Mouse (Mus musculus) neural tube, embryonic 12.5 days (tissue): ENCODE measurements around the gene Pbx1. TPM values are rescaled to one million over a fixed set of nuclear protein-coding genes. Genes with fewer than 3 reads are reported as not detected.

Experiments used
- ATAC-seq: fragments of 200-750 bp; cut with Nextera tagmentation; 2 replicates; pipeline ENCODE4 v1.8.0; 2017; ENCODE audit warnings: low read depth, mild to moderate bottlenecking, moderate TSS enrichment, moderate library complexity; ENCODE audit not compliant: low FRiP score
- H3K27ac ChIP-seq: fragments of 300-500 bp; sonication (generic); 2 replicates; pipeline ENCODE4 v1.5.1; 2016
- H3K27me3 ChIP-seq: fragments of 300-500 bp; sonication (generic); replicated peaks from 2 replicates; pipeline ENCODE4 v1.6.1; 2016; ENCODE audit warnings: mild to moderate bottlenecking
- H3K36me3 ChIP-seq: fragments of 300-500 bp; sonication (generic); 2 replicates; pipeline ENCODE4 v1.6.1; 2016; ENCODE audit warnings: mild to moderate bottlenecking
- H3K4me1 ChIP-seq: fragments of 300-500 bp; sonication (generic); 2 replicates; pipeline ENCODE4 v1.6.1; 2016
- H3K4me2 ChIP-seq: fragments of 300-500 bp; sonication (generic); replicated peaks from 2 replicates; pipeline ENCODE4 v1.6.1; 2016; ENCODE audit warnings: mild to moderate bottlenecking
- H3K4me3 ChIP-seq: fragments of 300-500 bp; sonication (generic); 2 replicates; pipeline ENCODE4 v1.5.1; 2016
- H3K9ac ChIP-seq: fragments of 300-500 bp; sonication (generic); 2 replicates; pipeline ENCODE4 v1.6.1; 2016; ENCODE audit warnings: mild to moderate bottlenecking
- H3K9me3 ChIP-seq: fragments of 300-500 bp; sonication (generic); 2 replicates; pipeline ENCODE4 v1.6.1; 2016; ENCODE audit warnings: mild to moderate bottlenecking
- WGBS: fragments of 180-500 bp; shearing (Covaris S2); methylation state at CpG from one replicate; pipeline ENCODE4 v1.1.7; 2016; 5-methylcytosine and 5-hydroxymethylcytosine counted together
- polyA plus RNA-seq: library from polyadenylated mRNA; unstranded; fragments of >200 nt; fragmentation: Nextera tagmentation; extraction: Ambion mirVana; gene quantifications from 2 replicates; pipeline ENCODE4 v1.2.1, GENCODE M21; 2016

Pbx1 gene
- polyA plus RNA-seq, 1 experiment from 2014 or later = 43.9 TPM

GRCm38 (mm10) chr1:168093044-168093443 is 339.0 kb downstream of the Pbx1 start:
- Histone ChIP-seq H3K4me1 (peaks cover 4% of the 10 kb centered on the region; the same call in 1 of the 2 replicates), H3K9ac (no peak overlapping the region), H3K9me3 (no peaks in the 10 kb centered on the region), H3K4me3 (no peak overlapping the region), H3K4me2 (no peak overlapping the region), H3K27me3 (no peaks in the 10 kb centered on the region), H3K27ac (no peak overlapping the region), H3K36me3 (no peaks in the 10 kb centered on the region)
- 87% methylated on average over 2 of the region's 2 CpGs for WGBS
- ATAC-seq = 0 out of 2 replicates have a peak, but pooled peaks have one; percentile 26

- Histone ChIP-seq H3K4me2 (no peak overlapping the region), H3K4me1 (peaks cover 4% of the 10 kb centered on the region; the same call in 1 of the 2 replicates), H3K27me3 (no peaks in the 10 kb centered on the region), H3K9me3 (no peaks in the 10 kb centered on the region), H3K36me3 (no peaks in the 10 kb centered on the region), H3K9ac (no peak overlapping the region), H3K27ac (no peak overlapping the region), H3K4me3 (no peak overlapping the region)
- no peak for ATAC-seq
- 61% methylated on average over 4 of the region's 4 CpGs for WGBS
Measured at GRCm38 (mm10) chr1:168091627-168092026, 340.4 kb downstream of the Pbx1 start.

- no peak for ATAC-seq
Measured at GRCm38 (mm10) chr1:168088680-168089079, 343.4 kb downstream of the Pbx1 start.

GRCm38 (mm10) chr1:168079394-168079767 is 352.7 kb downstream of the Pbx1 start:
- Histone ChIP-seq H3K9ac (no peak overlapping the region), H3K27ac (no peak overlapping the region), H3K4me2 (no peak overlapping the region), H3K36me3 (no peaks in the 10 kb centered on the region), H3K4me1 (no peaks in the 10 kb centered on the region), H3K27me3 (no peaks in the 10 kb centered on the region), H3K9me3 (no peaks in the 10 kb centered on the region), H3K4me3 (no peak overlapping the region)
- no peak for ATAC-seq
- 90% methylated on average over 6 of the region's 6 CpGs for WGBS

More at GRCm38 (mm10) chr1:168088680-168089079, 343.4 kb downstream of the Pbx1 start:
- no peak overlapping the region for H3K9ac ChIP-seq
- H3K27ac ChIP-seq = no peak overlapping the region
- no peaks in the 10 kb centered on the region for H3K36me3 ChIP-seq
- no peak overlapping the region for H3K4me2 ChIP-seq
- no peak overlapping the region for H3K4me3 ChIP-seq
- H3K27me3 ChIP-seq = no peaks in the 10 kb centered on the region
- peaks cover 4% of the 10 kb centered on the region; the same call in 1 of the 2 replicates for H3K4me1 ChIP-seq
- H3K9me3 ChIP-seq = no peaks in the 10 kb centered on the region
- WGBS = 76% methylated on average over 7 of the region's 7 CpGs

GRCm38 (mm10) chr1:168078746-168079393 is 353.2 kb downstream of the Pbx1 start:
- no peak for ATAC-seq
- Histone ChIP-seq H3K27me3 (no peaks in the 10 kb centered on the region), H3K9me3 (no peaks in the 10 kb centered on the region), H3K4me3 (no peak overlapping the region), H3K36me3 (no peaks in the 10 kb centered on the region), H3K27ac (no peak overlapping the region), H3K4me2 (no peak overlapping the region), H3K4me1 (no peaks in the 10 kb centered on the region), H3K9ac (no peak overlapping the region)
- WGBS = 72% methylated on average over 10 of the region's 10 CpGs

GRCm38 (mm10) chr1:168071974-168072373 is 360.1 kb downstream of the Pbx1 start:
- no peaks in the 10 kb centered on the region for H3K9me3 ChIP-seq
- H3K4me3 ChIP-seq = no peak overlapping the region
- H3K9ac ChIP-seq = no peak overlapping the region
- H3K27me3 ChIP-seq = no peaks in the 10 kb centered on the region
- no peak overlapping the region for H3K4me2 ChIP-seq
- no peak overlapping the region for H3K27ac ChIP-seq
- 53% methylated on average over 5 of the region's 5 CpGs for WGBS
- peaks cover 12% of the 10 kb centered on the region for H3K4me1 ChIP-seq
- no peak for ATAC-seq
- no peaks in the 10 kb centered on the region for H3K36me3 ChIP-seq

GRCm38 (mm10) chr1:168070273-168070910 is 361.7 kb downstream of the Pbx1 start:
- Histone ChIP-seq H3K27me3 (no peaks in the 10 kb centered on the region), H3K9me3 (no peaks in the 10 kb centered on the region), H3K27ac (no peak overlapping the region), H3K36me3 (no peaks in the 10 kb centered on the region), H3K4me3 (no peak overlapping the region), H3K4me2 (no peak overlapping the region), H3K9ac (no peak overlapping the region), H3K4me1 (peaks cover 13% of the 10 kb centered on the region)
- ATAC-seq = no peak
- WGBS = 88% methylated on average over 6 of the region's 6 CpGs

GRCm38 (mm10) chr1:168069740-168070139 is 362.3 kb downstream of the Pbx1 start:
- no peak overlapping the region for H3K4me2 ChIP-seq
- no peak overlapping the region for H3K9ac ChIP-seq
- no peaks in the 10 kb centered on the region for H3K27me3 ChIP-seq
- no peaks in the 10 kb centered on the region for H3K9me3 ChIP-seq
- ATAC-seq = no peak
- WGBS = 78% methylated on average over 5 of the region's 5 CpGs
- H3K4me3 ChIP-seq = no peak overlapping the region
- peaks cover 13% of the 10 kb centered on the region for H3K4me1 ChIP-seq
- H3K36me3 ChIP-seq = no peaks in the 10 kb centered on the region
- no peak overlapping the region for H3K27ac ChIP-seq
